Mouse (Mus musculus): ENCODE measurements around the gene Mroh9. TPM values are rescaled to one million over a fixed set of nuclear protein-coding genes. Genes with fewer than 3 reads are reported as not detected.

Mroh9 gene
- not detected in 2 replicates for total RNA-seq (2014; rRNA removed)
- not detected in 2 replicates for polyA plus RNA-seq (2012; rRNA removed)

DNA sequence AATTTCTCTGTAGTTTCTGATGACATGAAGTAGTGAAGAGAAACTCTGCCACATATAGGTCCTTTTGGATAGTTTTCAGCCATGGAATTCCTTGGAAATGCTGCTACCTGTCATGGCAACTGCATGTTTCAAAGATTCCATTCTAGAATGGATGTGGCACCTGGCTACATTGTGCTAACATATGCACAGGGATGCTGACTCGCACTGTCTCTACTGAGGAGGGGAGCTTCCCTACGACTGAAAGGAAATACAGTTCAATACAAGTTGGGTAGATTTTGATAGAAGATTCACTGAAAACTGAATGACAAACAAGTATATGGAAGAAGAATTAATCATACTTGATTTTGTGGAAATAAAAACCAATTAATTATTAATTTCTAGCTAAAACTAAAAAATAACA is at the start of gene Mroh9:
Mroh9 (minus strand) TSS at position 101 of the 400 bp plus-strand sequence.
- Histone ChIP-seq H3K9ac (ENCODE audit: low read depth, low read length) (no peak within 1 kb of the TSS), H3K27ac (replicated peaks; ENCODE audit: insufficient read depth, low read depth, low read length) (no peak within 1 kb of the TSS), H3K79me2 (ENCODE audit: control insufficient read depth, insufficient read depth, low read length) (no peaks in the 10 kb centered on the region), H3K36me3 (ENCODE audit: control insufficient read depth, insufficient read depth, low read length) (no peaks in the 10 kb centered on the region), H3K27me3 (ENCODE audit: control insufficient read depth, insufficient read depth, low read length) (no peaks in the 10 kb centered on the region; the same call in 1 of the 2 replicates), H3K4me1 (ENCODE audit: control insufficient read depth, insufficient read depth, low read length) (no peaks in the 10 kb centered on the region), H3K4me3 (ENCODE audit: insufficient read depth, low read depth, low read length) (no peak within 1 kb of the TSS)
- no peak for DNase-seq (ENCODE audit: extremely low read depth, low read depth, low spot score)
- TF ChIP-seq CTCF (IDR thresholded peaks at IDR 0.05; ENCODE audit: low read depth, low read length) (no peak), POLR2A (IDR thresholded peaks at IDR 0.05; ENCODE audit: extremely low read depth, insufficient read depth, low read length) (no peak)
- whole genome bisulfite sequencing, result 75% methylated on average over 2 of the region's 2 CpGs

DNA sequence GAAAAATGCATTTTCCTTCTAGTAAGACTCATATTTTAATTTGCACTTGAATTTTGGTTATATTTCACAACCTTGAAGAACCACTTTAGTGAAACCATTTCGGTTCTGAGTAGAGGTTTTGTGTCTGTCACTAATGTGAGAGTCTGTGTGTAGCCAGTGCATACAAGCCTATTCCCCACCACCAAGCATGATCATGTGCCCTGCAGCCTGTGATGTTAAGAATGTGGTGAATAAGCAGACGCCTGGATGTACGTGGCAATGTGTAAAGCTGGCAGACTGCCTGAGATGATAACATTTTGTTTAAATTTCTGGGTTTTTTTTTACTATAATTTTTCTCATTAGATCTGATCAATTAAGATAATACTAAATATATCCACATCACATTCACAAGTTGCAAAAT is 44.5 kb upstream of the Mroh9 start:
- H3K27me3 ChIP-seq (ENCODE audit: control insufficient read depth, insufficient read depth, low read length), result no peaks in the 10 kb centered on the region
- no peaks in the 10 kb centered on the region for H3K79me2 ChIP-seq (ENCODE audit: control insufficient read depth, insufficient read depth, low read length)
- no peak overlapping the region for H3K4me3 ChIP-seq (ENCODE audit: insufficient read depth, low read depth, low read length)
- DNase-seq (ENCODE audit: extremely low read depth, low read depth, low spot score), result no peak
- WGBS, result 65% methylated on average over 3 of the region's 3 CpGs
- H3K4me1 ChIP-seq (ENCODE audit: control insufficient read depth, insufficient read depth, low read length), result no peaks in the 10 kb centered on the region
- H3K27ac ChIP-seq (replicated peaks; ENCODE audit: insufficient read depth, low read depth, low read length), result no peak overlapping the region
- H3K36me3 ChIP-seq (ENCODE audit: control insufficient read depth, insufficient read depth, low read length), result no peaks in the 10 kb centered on the region
- TF ChIP-seq CTCF (IDR thresholded peaks at IDR 0.05; ENCODE audit: low read depth, low read length) (no peak), POLR2A (IDR thresholded peaks at IDR 0.05; ENCODE audit: extremely low read depth, insufficient read depth, low read length) (no peak)
- H3K9ac ChIP-seq (ENCODE audit: low read depth, low read length), result no peak overlapping the region

DNA sequence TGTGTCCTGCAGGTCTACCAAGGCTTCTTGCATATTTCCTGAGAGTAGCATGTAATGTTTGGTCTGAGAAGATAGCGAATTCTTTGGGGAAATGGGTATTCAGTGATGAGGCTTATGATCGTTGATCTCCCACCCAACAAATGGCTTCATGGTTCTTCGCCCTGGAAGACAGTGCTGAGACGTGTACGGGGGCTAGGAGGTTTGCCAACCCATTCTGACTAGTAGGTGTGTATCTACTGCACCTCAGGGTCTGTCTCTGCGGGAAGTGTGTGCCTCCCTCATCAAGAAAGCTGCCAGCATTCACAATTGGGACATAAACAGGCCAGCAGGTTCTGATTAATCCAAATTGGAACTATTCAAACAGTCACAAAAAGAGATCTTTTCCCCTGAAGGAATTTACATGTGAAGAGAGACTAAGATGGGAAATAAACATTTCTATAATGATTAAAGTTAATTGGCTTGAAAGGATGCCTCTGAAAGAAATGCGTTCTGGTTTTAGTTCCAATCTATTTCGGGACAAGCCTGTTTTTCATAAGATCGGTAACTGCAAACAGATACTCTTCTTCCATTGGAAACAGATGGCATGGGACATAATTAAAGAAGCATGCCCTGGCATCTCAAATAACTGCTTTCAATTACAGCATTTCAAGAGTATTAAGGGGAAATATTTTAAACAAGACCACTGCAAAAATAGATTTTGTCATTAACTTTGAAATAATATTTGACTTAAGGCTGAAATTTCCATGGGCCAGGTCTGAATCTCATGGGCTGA is 43.8 kb upstream of the Mroh9 start:
- Histone ChIP-seq H3K27me3 (ENCODE audit: control insufficient read depth, insufficient read depth, low read length) (no peaks in the 10 kb centered on the region), H3K9ac (ENCODE audit: low read depth, low read length) (no peak overlapping the region), H3K4me1 (ENCODE audit: control insufficient read depth, insufficient read depth, low read length) (no peaks in the 10 kb centered on the region), H3K27ac (replicated peaks; ENCODE audit: insufficient read depth, low read depth, low read length) (no peak overlapping the region), H3K36me3 (ENCODE audit: control insufficient read depth, insufficient read depth, low read length) (no peaks in the 10 kb centered on the region), H3K79me2 (ENCODE audit: control insufficient read depth, insufficient read depth, low read length) (no peaks in the 10 kb centered on the region), H3K4me3 (ENCODE audit: insufficient read depth, low read depth, low read length) (no peak overlapping the region)
- TF ChIP-seq CTCF (IDR thresholded peaks at IDR 0.05; ENCODE audit: low read depth, low read length) (no peak), POLR2A (IDR thresholded peaks at IDR 0.05; ENCODE audit: extremely low read depth, insufficient read depth, low read length) (no peak)
- no peak for DNase-seq (ENCODE audit: extremely low read depth, low read depth, low spot score)
- WGBS, result 83% methylated on average over 9 of the region's 9 CpGs

DNA sequence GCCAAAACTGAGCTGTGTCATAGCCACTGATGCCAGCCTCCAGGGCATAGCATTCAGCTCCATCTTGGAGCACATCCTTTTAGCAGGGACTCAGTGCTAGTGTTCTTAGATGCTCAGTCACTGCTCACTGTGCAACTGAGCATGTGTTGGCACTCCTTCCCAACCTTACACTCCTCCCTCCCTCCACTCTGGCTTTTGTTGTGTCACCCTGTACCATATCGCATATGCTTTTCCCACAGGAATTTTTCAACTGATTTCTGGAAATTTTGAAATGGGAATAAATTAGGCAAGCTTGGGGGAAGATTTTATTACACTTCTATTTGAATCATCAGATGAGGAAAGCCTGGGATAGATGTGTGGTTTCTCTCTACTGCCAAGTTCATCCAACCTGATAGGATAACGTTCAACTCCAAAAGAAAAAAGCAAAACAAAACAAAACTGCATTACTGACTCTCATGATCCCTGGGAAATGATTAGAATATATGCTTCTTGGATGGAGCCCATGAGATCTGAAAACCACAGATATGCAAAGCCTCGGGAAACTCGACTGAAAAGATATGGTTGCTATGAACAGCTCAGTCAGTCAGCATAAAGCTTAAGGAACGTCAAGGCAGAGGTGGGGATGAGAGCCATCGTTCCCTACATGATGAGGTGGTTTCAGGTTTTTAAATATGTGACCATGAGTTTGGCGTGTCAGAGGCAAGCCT is 40.9 kb upstream of the Mroh9 start:
- TF ChIP-seq POLR2A (IDR thresholded peaks at IDR 0.05; ENCODE audit: extremely low read depth, insufficient read depth, low read length) (no peak), CTCF (IDR thresholded peaks at IDR 0.05; ENCODE audit: low read depth, low read length) (no peak)
- 78% methylated on average over 7 of the region's 7 CpGs for WGBS
- no peaks in the 10 kb centered on the region for H3K4me1 ChIP-seq (ENCODE audit: control insufficient read depth, insufficient read depth, low read length)

DNA sequence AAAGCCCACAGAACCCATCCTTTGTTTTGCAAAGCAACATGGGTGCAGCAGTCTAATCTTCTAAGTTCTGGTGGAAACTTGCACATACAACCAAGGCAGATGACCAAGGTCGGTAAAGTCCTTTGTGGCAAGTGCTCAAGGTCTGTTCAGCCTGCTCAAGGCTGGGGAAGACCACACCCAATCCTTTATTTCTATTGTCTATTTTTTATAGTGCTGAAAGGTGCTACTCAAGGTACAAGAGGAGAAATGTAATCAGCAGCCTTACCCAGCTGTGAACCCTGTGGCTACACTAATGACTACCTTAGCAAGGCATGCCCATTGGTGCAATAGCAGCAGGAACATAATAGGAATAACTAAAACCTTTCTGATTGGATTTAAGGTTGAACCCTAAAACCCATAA is 36.9 kb upstream of the Mroh9 start:
- H3K36me3 ChIP-seq (ENCODE audit: control insufficient read depth, insufficient read depth, low read length), result no peaks in the 10 kb centered on the region
- no peak for DNase-seq (ENCODE audit: extremely low read depth, low read depth, low spot score)
- H3K79me2 ChIP-seq (ENCODE audit: control insufficient read depth, insufficient read depth, low read length), result no peaks in the 10 kb centered on the region
- 85% methylated on average over 1 of the region's 1 CpGs for WGBS
- no peak for TF ChIP-seq CTCF (IDR thresholded peaks at IDR 0.05; ENCODE audit: low read depth, low read length)
- no peak for TF ChIP-seq POLR2A (IDR thresholded peaks at IDR 0.05; ENCODE audit: extremely low read depth, insufficient read depth, low read length)
- no peak overlapping the region for H3K4me3 ChIP-seq (ENCODE audit: insufficient read depth, low read depth, low read length)
- H3K27me3 ChIP-seq (ENCODE audit: control insufficient read depth, insufficient read depth, low read length), result no peaks in the 10 kb centered on the region
- H3K4me1 ChIP-seq (ENCODE audit: control insufficient read depth, insufficient read depth, low read length), result no peaks in the 10 kb centered on the region
- no peak overlapping the region for H3K27ac ChIP-seq (replicated peaks; ENCODE audit: insufficient read depth, low read depth, low read length)
- H3K9ac ChIP-seq (ENCODE audit: low read depth, low read length), result no peak overlapping the region

More for the DNA sequence above, 40.9 kb upstream of the Mroh9 start:
- H3K36me3 ChIP-seq (ENCODE audit: control insufficient read depth, insufficient read depth, low read length), result no peaks in the 10 kb centered on the region
- H3K4me3 ChIP-seq (ENCODE audit: insufficient read depth, low read depth, low read length), result no peak overlapping the region
- no peak overlapping the region for H3K27ac ChIP-seq (replicated peaks; ENCODE audit: insufficient read depth, low read depth, low read length)
- H3K9ac ChIP-seq (ENCODE audit: low read depth, low read length), result no peak overlapping the region
- H3K27me3 ChIP-seq (ENCODE audit: control insufficient read depth, insufficient read depth, low read length), result no peaks in the 10 kb centered on the region
- no peaks in the 10 kb centered on the region for H3K79me2 ChIP-seq (ENCODE audit: control insufficient read depth, insufficient read depth, low read length)
- DNase-seq (ENCODE audit: extremely low read depth, low read depth, low spot score), result no peak

All from liver, adult 2 months (tissue).